Mouse (Mus musculus): ENCODE results near the gene Znhit1.

Znhit1 gene

DNA sequence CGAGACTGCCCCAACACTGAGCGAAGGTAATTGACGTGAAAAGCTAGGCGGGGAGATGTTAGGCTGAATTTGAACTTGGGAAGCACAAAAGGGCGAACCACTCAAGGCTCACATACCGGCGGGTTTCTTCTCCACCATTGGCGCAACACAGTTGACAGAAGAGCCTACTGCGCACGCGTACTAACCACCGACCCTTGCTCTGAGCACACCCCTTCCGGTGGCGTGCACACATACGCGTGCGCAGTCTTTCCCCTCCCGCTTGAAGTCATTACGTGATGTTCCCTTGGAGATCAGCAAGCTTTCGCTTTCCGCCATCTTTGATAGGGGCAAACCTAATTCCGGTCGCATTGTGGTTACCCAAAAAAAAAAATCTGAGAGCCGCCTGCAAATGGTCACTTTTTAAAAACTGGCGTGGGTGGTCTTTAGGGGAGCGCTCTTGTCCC, 1.1 kb downstream of the Znhit1 start, which contains the start of gene Plod3:
Gene Plod3, plus strand, starts transcription at position 325 of the 443 bp plus-strand sequence.
- peak; percentile 94 for DNase-seq (ENCODE audit: inconsistent ontology term)

DNA sequence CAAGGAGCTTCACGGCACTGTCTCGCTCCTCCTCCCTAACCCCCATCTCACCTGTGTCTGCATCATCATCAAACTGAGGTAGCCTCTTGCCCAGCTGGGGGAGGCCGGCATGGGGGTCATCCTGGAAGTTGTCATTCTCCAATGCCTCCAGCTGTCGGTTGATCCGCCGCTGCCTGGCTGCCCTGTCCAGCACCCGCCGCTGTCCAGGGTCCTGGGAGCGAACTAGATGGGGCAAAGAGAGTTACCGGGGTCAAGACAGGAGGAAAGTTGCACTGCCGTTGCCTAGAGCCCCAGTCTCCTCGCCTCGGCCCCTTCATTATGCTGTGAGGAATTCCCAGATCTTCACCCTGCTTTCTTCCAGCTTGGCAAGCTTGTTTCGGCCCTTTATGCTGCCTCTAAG, 3.0 kb downstream of the Znhit1 start:
- no peak for DNase-seq (ENCODE audit: inconsistent ontology term)

DNA sequence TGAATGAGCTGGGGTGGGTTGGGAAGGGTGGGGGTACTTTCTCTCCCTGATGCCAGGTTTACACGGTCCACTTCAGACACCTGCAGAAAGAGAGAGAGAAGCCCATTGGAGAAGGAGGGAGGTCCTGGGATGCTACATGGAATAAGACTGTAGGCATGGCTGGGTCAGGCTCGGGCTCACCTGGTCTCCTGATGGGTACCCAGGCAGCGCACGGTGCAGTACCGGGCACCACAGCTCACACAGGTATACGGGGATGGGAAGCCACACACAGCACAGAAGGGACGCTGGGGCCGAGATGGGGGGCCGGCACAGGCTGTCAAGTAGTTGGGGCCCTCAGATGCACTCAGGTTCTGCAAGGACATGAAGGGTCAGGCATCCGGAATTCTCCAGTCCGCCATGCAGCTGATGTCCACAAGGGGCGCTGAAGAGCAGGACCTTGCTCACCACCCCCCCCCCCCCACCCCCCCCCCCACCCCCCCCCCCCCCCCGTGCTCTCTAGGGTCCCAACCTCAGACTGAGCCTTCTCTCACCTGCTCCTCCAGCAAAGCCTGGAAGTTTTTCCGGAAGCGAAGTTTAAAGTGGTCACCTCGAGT, 5.4 kb downstream of the Znhit1 start:
- DNase-seq (ENCODE audit: inconsistent ontology term): no peak

DNA sequence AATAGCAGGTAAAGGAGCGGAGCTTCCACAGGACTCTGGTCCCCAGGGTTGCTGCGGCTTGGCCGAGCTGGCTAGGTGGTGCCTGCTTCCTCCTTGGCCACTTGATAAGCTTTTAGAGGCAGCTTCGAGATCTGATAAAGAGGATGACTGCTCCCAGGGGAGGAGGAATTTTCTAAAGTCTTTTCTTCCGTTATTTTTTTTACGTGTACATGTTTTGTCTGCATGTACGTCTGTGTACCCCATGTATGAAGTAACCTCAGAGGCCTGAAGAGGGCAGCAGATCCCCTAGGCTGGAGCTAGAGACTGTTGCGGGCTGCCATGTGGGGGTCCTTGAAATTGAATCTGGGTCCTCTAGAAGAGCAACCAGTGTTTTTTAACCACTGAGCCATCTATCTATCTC, 6.8 kb downstream of the Znhit1 start:
- no peak for DNase-seq (ENCODE audit: inconsistent ontology term)

DNA sequence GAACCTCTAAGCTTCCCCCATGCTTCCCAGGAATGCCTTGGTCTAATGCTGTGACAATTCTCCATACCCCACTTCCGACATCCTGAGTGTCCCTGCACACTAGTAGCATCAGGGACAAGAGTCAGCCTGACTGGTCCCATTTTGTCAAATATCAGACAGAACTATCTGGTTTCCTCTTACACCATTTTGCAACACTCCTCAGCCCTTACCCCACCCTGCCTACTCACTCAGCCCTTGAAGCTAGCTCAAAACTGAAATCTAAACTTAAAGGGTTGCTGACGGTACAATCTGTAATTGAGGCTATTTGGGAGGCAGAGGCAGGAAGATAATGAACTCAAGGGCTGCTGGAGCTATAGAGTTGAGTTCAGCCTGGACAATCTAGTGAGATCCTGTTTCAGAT, 8.1 kb downstream of the Znhit1 start:
- DNase-seq (ENCODE audit: inconsistent ontology term): no peak

DNA sequence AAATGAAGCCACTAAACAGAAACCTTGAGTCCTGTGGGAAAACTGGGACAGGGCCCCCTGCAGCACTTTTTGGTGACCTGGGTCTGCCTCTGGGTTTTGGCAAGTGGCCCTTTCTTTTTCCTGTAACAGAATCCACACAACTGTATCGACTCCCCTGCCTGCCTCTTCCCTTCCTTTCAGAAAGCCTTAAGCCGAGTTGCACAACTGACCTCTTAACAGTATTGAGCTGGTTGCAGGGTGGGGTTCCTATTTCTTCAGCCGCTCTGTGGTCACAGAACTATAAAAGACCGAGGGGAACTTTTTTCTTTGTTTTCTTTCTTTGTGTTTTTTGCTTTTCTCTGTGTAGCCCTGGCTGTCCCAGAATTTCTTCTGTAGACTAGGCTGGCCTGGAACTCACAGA, 10.1 kb downstream of the Znhit1 start:
- DNase-seq (ENCODE audit: inconsistent ontology term): no peak

DNA sequence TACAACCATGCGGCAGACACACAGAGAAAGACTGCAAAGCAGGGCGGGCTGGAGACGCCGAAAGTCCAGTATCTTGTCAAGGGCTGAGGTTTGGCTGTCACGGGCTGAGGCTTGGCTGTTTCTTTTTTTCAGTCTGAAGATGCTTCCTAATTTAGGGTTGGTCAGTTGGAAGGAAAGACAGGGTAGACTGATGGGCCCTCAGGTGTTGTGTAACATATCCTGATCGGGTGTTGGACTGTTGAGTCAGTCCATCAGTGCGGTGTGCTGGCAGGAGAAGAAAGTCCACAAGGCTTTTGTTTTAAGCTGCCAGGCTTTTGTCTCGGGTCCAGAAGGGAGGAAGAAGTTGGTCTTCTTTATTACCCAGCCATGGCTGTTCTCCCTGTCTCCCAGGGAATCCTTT, 14.2 kb downstream of the Znhit1 start:
- DNase-seq (ENCODE audit: inconsistent ontology term): no peak

DNA sequence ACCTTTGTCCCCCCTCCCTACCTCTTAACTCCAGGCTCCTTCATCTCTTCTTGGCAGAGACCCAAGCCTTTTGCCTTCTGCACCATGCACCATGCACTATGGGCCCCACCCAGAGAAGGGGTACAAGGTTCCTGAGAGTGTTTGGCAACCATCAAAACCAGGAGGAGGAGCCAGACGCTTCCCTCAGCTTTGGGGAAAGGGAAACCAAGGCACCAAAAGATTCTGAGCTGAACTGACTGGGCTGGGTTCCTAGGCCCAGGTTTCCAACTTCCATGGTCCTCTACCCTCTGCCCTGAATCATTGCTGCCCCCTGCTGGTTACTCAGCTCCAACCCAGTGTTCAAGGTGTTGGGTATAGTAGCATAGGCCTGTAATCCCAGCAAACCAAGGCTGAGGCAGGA, 17.1 kb downstream of the Znhit1 start:
- DNase-seq (ENCODE audit: inconsistent ontology term): peak; percentile 16

DNA sequence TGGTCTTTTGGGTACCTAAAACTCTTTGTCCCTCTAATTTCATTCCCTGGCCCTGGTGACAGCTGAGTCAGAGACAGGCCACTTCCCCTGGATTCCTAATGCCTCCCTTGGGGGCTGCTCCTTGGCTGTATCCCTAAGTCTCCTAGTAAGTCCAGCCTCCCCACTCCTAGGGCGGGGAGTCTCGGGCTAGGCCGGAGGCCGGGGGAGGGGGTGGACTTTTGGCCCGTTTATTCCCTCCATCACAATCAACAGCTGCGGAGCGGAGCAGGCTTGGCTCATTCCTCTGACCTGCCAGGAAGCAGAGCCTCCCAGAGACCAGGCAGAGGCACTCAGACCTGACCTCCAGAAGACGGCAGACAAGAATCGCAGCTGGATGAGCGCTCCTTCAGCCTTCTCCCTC, 20.2 kb downstream of the Znhit1 start:
- no peak for DNase-seq (ENCODE audit: inconsistent ontology term)

DNA sequence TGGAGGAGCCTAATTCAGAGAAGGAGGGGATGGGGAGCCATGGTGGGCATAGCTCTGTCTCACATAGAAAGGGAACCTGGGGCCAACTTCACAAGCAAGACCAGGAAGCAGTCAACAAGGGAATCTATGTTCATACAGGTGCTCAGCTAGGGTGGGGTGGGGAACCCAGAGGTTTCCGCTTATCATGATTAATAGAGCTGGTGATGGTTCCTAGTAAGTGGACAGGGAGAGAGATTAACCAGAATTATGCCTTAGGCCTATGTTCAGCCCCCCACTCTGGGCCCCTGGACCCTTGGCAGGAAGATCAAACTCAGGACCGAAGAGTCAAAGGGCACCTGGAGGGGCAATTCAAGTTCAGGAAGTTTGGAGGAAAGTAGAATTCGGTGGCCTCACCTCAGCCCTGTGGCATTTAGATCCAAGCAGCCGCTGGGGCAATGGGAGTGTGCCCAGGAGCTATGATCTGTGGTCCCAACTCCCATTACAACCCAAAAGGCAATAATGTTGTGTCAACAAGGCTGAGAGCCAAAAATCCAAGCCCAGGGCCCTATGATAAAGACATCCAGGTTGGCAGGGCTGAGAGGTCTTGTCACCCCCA, 20.9 kb downstream of the Znhit1 start:
- DNase-seq (ENCODE audit: inconsistent ontology term): no peak

DNA sequence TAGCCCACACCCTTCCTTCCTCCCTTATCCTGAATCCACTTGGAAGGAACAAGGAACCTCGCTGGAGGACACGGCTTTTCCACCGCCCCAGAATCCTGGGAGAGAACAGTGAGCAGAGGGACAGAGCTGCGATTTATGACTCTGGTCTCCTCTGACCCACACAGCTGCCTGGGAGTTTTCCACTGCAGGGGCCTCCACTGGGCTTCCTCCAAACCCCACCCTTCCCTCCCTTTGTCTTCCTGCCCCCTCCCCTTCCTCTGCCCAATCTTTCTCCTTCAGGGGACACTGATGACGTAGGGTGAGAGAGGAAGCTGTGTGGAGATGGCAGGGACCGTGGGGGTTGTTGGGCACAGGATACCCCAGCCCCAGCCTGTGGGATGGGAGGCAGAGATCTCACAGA, 21.5 kb downstream of the Znhit1 start, which contains the start of gene Cldn15:
Gene Cldn15, plus strand, starts transcription at position 286 of the 400 bp plus-strand sequence.
- DNase-seq (ENCODE audit: inconsistent ontology term): no peak

DNA sequence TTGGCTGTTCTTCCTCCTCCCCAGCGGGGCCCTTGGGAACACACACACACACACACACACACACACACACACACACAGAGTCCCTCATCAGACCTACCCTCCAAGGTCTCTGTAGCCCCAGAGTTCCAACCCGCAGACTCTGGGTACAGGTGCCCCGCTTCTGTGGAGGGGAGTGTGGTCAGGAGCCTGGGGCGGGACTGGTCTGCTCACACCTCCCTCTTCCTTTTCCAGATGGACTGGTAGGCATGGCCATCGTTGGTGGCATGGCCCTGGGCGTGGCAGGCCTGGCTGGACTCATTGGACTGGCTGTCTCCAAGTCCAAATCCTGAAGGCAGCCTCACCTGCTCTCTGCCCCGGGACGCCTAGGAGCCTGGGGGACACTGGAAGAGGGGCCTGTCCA, 22.1 kb downstream of the Znhit1 start:
- DNase-seq (ENCODE audit: inconsistent ontology term): no peak

DNA sequence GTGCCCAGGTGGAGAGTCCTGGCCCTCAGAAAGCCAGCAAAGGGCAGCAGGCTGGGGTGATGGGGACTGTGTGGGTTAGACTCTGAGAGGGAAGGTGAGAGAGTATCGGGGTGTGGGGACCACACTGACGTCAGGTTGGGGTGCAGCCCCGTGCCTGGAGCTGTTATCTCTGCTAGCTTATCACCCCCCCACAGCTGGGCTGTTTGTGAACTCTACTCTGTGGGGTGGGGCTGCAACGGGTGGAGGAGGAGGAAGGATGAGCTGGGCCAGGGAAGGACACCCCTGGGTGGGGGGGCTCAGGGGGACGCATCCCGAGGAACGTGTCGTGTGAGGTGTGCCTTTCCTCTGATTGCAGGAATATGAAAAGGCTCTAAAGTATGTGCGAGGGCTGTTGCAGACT, 22.6 kb downstream of the Znhit1 start:
- DNase-seq (ENCODE audit: inconsistent ontology term): no peak

DNA sequence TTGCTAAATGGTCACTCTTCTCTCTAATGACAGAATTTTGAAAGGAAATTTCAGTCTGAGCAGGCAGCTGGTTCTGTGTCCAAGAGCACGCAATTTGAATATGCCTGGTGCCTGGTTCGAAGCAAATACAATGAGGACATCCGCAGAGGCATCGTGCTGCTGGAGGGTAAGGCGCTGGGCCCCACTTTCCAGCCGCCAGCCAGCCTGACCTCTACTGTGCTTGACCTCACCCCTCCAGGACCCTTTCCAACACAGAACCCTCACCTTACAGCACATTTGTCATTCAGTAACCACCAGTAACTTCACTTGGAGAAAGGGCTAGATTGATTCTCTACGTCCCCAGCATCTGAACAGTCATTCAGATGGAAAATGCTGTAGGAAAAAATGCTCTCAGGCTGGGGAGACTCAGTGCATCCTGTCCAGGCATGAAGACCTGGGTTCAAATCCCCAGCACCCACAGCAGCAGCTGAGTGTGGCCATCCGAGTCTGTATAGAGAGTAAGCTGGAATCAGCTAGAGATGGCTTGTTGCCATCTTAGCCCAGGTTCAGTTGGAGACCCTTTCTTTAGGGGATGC, 24.8 kb downstream of the Znhit1 start:
- no peak for DNase-seq (ENCODE audit: inconsistent ontology term)

DNA sequence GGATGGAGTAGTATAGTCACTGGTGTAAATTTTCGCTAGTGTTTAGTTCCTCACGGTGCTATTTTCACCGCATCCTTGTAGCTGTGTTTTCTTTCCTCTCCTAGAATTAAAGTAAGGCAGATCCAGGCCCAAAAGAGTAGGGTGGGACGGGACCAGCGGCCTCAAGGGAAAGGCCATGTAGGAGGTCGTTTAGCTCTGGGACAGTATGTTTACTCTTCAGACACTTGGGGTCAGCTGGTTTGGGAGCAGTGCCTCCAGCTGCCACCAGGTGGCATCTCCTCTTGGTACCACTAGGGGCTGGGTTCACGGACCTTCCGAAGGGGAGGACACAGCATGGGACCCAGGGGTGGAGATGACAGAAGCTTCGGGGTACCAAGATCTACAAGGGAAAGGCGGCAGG, 25.3 kb downstream of the Znhit1 start:
- peak; percentile 81 for DNase-seq (ENCODE audit: inconsistent ontology term)

DNA sequence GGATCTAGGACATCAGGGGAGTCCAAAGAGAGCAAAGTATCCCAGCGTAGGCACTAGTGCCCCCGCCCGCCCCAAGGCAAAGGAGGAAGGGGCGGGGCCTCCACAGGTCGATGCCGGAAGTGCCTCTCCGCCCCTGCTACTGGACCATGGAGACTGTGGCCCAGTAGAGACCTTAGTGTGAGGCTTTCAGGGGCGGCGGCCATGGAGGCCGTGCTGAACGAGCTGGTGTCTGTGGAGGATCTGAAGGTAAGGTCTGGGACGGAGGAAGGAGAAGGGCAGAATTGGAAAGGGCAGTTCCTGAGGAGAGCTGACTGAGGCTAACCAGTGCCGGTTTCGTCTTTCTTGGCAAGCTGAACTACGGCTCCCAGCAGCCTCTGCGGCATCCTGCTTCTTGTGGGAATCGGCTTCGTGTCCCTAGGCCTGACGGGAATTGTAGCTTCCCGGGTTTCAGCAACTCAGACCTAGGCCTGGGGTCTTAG, 25.8 kb downstream of the Znhit1 start:
- peak; percentile 92 for DNase-seq (ENCODE audit: inconsistent ontology term)

DNA sequence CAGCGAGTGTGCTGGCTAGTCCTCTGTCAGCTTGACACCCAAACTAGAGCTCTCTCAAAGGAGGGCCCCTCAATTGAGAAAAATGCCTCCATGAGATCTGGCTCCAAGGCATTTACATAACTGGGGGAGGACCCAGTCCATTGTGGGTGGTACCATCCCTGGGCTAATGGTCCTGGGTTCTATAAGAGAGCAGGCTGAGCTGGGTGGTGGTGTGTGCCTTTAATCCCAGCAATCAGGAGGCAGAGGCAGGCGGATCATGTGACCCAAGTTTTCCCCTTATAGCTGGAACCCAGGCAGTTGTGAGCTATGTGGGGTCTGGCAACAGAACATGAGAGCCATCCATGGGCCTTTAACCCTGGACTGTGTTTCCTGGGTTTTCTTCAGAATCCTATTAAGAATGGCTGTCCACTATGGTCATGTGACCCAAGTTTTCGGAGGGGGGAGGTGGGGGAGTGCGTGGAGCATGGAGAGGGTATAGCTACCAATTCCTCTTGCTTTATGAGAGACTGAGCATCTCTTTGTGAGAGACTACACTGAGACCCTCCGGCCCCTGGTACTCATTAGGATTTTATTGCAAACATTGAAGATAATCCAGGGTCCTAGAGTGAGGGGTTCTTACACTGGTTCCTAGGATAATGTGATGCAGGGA, 26.4 kb downstream of the Znhit1 start:
- DNase-seq (ENCODE audit: inconsistent ontology term): no peak

DNA sequence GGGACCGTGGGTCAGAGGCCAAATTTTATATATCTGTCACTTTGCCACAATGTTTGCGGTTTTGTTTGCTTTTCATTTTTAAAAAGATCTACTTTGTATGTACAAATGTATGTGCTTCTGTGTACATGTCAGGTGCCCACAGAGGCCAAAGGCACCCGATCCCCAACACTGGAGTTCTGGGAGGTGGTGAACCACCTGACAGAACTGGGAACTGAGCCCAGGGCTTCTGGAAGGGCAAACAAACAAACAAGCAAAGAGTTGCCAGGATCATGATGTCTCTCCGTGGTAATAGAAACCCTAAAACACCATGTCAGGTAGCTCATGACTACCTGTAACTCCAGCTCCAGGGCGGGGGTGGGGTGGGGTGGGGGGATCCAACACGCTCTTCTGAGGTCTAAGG, 27.8 kb downstream of the Znhit1 start:
- DNase-seq (ENCODE audit: inconsistent ontology term): no peak

DNA sequence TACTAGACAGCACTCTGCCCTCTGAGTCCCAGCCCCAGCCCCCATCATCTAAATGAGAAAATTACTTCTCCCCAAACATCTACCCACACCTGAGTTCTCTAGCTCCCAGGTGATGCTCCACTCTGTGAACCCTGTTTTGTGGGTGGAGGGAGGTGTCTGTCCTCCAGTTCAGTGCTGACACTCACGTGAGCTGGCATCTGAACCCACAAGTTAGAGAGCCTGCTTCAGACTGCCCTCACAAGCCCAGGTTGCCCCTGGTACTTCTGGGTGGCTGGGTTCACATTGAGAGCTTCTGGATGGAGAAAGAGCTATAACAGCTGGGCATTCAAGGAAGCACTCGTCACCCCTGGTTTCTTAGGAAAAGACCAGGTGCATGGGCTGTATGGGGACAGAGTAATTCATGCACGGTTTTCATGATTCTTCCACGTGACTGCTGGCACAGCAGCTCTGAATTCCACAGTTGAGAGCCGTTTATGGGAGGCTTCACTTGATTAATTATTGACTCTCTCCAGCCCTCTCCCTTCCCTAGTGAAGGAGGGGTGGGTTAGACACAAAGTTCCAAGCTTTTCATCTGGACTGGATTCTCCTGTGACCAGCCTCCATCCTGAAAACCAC, 28.7 kb downstream of the Znhit1 start:
- no peak for DNase-seq (ENCODE audit: inconsistent ontology term)

DNA sequence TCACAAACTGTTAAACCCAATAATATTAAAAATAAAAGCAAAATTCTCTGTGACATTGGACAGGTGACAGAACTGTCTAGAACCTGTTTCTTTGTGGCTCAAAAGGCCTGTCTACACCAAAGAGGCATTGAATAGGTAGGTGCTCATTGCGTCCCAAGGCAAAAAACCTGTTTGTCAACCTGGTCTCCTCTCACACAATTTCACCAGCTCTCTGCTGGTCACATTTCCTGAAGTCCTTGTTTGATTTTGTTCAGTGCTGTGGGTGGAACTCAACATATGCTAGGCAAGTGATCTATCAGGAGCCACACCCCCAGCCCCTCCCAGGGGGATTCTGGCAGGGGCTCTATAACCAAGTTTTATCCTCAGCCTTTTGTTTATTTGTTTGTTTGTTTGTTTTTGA, 30.6 kb downstream of the Znhit1 start:
- DNase-seq (ENCODE audit: inconsistent ontology term): no peak

DNA sequence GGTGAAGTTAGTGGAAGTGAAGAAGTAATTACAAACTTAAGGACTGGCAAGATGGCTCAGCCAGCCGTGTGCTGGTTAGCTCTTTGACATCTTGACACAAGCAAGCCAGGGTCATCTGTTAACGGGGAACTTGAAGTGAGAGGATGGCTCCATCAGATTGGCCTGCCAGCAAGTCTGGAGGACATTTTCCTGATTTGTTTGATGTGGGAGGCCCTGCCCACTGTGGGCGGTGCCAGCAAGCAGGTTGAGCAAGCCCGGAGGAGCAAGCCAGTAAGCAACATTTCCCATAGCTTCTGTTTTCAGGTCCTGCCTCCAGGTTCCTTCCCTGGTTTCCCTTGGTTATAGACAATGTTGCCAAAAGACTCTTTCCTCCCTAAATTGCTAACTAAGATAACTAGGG, 32.2 kb downstream of the Znhit1 start:
- DNase-seq (ENCODE audit: inconsistent ontology term): no peak

DNA sequence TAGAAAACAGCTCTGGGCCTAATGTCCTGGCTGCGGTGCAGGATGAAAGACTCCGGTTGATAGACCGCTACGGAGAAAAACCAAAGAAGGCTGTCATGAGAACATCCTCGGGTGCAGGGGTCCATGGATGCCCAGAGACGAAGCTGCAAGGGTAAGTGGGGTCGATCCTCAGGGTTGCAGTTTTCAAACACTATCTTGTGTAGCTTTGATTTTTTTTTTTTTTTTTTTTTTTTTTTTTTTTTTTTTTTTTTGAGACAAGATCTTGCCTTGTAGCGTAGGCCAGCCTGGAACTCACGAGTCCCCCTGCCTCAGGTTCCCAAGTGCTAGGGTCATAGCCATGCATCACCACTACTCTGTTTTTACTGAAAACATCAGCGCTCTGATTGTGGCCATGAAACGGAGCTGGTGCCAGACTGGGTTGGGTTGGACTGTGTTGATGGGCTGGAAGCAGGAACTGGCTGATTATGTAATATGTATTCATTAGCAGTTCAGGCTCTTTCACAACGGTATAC, 34.3 kb downstream of the Znhit1 start:
- DNase-seq (ENCODE audit: inconsistent ontology term): peak; percentile 72
